Mouse (Mus musculus): ENCODE measurements around the gene Bckdk. TPM values are rescaled to one million over a fixed set of nuclear protein-coding genes. Genes with fewer than 3 reads are reported as not detected.

The Bckdk gene
- total RNA-seq (2021), result 10 to 100 TPM; 84.7 to 92.3 TPM
- long read RNA-seq, experiment 1, transcript Bckdk-201 (12 exons, 3,405 nt), result major isoform, 180 of 195 reads
- long read RNA-seq, experiment 1, partial matches to known transcripts, result 8 of 195 reads
- long read RNA-seq, experiment 1, other reads (novel, unspliced or antisense), result 7 of 195 reads
- long read RNA-seq, experiment 2, transcript Bckdk-201 (12 exons, 3,405 nt), result major isoform, 198 of 223 reads
- long read RNA-seq, experiment 2, partial matches to known transcripts, result 15 of 223 reads
- long read RNA-seq, experiment 2, other reads (novel, unspliced or antisense), result 10 of 223 reads

DNA sequence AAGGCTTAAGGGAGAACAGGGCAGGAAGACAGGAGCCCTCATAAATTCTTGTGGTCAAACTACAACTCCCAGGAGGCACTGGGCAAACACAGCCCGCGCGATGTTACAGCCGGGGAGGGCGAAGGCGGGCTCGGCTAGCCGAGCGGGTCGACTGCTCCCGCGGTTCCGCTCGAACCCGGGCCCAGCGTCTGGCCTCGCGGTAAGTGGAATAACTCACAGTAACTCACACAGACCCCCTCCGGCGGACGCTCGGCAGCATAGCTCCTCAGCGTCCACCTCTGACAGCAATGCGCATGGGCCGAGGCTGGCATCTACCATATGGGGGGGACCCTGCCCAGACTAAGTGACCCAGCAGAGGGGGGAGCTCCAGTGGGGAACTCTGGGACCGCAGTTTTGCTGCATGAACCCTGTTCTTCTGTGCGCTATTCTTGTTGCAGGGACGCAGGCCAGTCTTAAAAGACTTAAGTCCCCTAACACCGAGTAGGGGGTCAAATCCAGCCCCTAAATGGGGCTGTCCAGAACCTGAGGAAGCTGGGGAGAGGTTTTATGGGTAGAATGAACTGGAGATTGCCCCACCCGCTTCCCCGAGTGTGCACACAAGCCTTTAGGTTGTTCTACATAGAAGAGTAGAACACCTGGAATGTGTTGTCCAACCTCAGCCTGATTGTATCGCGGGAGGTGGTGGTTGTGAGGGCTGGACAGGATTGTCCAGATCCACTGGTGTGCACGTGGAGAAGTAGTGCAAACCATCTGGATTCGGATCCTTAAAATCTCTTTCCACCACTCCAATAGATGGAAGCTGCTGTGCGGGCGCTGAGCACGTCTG lies at the start of gene Bckdk:
Gene Bckdk, plus strand, starts transcription at position 112 of the 826 bp plus-strand sequence.
- DNase-seq (ENCODE audit: low spot score in 2 of 2), result peak; percentile 70 to 78

DNA sequence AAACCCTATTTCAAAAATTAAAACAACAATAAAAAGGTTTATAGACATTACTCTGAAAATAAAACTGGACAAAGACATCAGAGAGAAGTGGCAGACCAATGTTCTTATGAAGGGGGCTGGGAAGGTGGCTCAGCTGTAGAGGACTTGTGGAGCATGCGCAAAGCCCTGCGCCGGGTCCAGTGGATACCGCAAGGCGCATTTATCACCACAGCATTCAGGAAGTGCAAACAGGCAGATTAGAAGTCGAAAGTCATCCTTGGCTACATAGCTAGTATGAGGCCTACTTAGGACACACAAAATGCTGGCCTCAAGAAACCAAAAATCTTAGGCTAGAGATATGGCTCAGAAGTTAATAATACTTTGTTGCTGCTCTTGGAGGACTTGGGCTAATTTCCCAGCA lies 45.6 kb upstream of the Bckdk start:
- no peak for DNase-seq (ENCODE audit: low spot score in 2 of 2)

DNA sequence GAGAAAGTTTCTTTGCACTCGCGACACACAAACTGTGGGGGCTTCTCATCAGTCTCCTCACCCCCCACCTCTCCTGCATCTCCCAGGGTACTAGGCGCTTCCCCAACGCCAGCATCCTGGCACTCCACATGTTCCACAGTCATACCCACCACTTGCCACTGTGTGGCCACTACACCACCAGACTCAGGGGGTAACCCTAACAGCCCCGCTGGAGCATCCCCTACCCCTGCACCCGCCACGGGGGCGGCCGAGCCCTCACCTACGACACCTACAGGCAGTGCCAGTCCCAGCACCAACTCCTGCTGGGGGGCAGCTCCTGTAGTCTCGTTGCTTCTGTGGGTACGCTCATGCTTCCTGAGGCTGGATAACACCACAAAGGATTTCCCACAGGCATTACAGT lies 37.4 kb upstream of the Bckdk start:
- DNase-seq (ENCODE audit: low spot score in 2 of 2), result no peak

DNA sequence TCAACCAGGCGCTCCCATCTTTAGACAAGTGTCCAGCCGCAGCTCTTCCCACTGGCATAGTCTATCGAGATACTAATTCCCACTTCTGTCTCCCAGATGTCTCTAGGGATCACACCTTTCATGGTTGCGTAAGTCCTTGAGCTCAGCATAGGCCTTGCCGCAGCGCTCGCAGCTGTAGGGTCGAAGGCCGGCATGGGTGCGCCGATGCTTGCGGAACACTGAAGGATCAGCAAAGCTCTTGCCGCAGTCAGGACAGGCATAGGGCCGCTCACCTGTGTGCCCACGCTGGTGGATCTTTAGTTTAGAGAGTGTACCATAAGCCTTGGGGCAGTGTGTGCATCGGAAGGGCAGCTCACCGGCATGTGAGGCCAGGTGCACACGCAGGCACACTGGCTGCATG lies 36.2 kb upstream of the Bckdk start:
- DNase-seq (ENCODE audit: low spot score in 2 of 2), result no peak

DNA sequence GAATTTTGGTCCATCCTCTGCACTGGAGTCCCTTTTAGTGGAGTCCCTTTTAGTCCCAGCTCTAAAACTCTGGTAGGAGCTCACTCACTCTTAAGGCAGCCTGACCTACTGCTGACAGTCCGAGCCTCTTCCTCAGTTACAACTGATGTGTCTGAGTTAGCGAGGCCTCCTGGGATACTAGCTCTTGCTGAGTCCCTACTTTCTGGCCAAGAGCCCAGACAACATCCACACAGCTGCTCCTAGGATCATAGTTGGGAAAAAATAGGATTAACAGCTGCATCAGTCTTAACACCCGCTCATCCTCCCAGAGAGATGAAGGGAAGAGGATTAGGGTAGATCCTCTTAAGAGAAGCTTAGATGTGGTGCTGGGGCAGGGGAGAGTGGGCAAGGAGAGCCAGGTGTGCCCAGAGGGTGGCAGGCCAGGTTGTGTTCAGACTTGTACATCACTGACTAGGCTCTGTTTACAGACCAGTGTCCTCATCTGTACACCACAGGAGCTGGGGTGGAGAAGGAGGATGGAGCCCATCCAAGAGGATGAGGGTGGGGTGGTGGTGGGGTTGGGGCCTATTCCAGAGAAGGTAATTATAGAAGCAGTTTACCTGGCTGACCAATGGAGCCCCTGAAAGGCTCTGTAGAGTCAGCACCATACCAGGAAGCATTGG lies 34.6 kb upstream of the Bckdk start:
- DNase-seq (ENCODE audit: low spot score in 2 of 2), result peak in 1 of 2 experiments; percentile 58

DNA sequence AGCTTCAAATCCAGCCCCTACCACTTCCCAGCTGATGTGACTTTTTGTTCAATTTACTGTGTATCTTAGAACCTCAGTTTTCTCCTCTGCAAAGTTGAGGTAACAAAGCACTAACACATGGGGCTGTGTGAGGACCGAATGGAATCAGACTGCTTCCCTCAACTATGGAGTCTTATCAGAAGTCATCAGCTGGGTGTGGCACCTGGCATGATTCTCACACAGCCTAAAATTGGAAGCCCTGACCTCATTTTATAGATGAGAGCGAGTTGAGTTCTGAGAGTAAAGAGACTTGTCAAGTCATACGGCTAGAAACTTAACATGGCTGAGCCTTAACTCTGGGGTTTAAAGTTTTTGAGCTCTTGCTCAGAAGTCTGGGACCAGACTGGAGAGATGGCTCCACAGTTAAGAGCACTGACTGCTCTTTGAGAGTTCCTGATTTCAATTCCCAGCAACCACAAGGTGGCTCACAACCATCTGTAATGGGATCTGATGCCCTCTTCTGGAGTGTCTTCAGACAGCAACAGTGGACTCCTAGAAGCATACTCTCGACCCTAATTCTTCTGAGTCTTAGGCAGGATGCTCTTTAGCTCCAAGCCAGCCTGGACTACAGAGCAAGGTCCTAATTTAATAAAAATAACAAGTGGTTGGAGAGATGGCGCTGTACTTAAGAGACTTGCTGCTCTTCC lies 33.6 kb upstream of the Bckdk start:
- DNase-seq (ENCODE audit: low spot score in 2 of 2), result no peak

DNA sequence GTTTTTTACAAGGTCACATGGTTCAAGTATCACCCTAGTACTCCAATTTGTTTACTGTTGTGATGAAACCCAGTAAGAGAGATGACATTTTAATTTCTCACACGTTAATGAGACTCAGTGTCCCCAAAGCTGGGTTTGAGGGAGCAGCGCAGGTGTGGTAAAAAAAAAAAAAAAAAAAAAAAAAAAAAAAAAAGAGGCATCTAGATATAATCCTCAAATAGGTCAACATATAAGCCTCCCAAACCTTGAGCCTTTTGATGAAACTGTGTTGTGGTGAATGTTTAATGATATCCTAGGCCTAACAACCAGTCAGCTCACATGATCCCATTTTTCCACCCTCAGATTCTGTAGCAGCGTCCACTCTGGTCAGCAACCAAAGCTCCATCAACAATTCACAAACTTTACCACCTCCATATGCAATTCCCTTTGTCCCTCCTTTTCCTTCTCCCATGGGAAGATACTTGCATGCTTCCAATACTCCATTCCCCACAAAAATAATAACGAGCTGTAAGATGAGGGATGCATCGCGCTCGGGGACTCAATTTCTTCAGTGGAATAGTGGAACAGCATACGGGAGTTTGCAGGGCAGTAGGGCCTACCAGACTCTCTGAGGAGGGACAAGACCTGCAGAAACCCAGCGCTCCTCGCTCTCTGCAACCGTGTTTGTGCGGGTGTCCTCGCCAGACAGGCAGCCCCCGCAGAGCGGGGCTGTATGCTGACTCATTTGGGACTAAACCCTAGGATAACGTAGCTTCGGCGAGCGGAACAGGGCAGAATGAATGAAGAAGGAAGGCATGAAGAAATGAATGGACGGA lies 28.9 kb upstream of the Bckdk start:
- no peak for DNase-seq (ENCODE audit: low spot score in 2 of 2)

DNA sequence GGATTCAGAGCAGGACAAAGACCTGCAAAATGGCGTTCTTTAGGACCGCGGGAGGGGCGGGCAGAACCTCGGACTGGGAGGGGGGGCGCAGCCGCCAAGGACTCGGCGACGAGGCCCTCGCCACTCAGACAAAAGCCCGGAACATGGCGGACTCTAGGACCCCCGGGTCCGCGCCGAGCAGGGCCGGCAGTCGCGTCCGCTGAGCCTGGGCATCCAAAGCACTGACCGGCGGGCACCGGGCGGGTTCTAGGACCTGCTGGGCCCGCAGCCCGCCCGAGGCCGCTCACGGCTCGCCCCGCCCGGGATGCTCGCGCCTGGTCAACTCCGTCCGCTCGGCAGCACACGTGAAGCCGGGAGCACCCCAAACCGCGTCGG lies 28.3 kb upstream of the Bckdk start:
- peak; percentile 88 to 94 for DNase-seq (ENCODE audit: low spot score in 2 of 2)

DNA sequence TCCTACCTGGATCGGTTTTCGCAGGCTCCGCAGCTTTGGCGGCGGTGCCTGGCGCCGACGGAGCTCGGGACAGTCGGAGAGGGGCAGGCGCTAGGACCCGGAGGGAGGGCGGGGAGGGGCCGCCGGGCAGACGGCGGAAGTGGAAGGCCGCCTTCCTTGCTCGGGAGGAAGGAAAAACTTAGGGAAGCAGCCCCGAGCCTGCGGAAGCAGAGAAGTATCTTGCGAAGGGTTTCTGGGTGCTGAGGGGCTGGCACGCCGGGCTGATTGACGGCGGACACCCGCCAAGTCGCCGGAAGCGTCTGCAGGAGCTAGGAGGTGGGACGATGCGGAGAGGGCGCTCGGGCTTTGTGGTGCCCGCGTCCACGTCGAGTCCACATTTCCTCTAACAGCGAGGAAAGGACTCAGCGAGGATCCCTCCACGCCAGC lies 27.8 kb upstream of the Bckdk start, which contains the start of gene Zfp646:
Gene Zfp646, plus strand, starts transcription at position 181 of the 426 bp plus-strand sequence.
- peak in 1 of 2 experiments; percentile 83 for DNase-seq (ENCODE audit: low spot score in 2 of 2)

DNA sequence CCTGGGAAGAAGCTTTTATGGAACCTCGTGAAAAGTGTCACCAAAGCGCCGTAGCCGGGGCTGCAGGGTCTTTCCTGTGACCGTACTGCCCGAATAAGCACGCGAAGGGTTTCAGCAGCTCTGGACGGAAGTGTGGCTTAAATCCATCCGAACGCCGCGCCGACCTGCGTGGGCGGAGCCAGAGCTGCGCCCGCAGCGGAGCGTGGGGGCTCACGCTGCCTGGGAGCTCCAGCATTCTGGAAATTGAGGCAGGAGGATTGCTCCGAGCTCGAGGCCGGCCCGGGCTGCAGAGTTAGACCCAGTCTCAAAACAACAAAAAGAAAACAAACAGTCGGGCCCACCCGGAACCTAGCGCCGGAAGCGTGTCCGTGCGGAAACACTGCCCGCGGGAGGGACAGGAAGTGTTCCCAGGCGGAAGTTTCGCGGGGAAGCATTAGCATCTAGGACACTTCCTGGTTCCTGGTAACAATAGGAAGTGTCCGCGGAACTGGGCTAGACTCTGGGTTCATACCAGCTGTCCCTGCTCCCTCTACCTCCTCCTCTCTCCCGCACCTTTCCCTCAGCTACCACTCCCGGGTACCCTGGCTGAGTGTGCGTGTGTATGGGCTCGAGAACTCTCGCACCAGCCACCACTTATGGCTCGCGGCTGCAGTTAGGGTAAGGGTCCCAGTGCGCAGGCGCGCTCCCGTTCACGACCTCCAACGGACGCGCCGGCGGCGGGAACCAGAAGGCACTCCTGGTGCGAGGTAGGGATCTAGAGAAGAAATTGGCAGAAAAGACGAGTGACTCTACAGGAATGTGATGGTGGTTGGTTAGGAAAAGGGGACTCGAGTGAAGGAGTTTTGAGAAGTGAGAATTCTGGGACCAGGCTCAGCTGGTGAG lies 27.2 kb upstream of the Bckdk start, which contains the start of gene Zfp668:
Gene Zfp668, minus strand, starts transcription at position 362 of the 882 bp plus-strand sequence.
- peak; percentile 82 to 93 for DNase-seq (ENCODE audit: low spot score in 2 of 2)

DNA sequence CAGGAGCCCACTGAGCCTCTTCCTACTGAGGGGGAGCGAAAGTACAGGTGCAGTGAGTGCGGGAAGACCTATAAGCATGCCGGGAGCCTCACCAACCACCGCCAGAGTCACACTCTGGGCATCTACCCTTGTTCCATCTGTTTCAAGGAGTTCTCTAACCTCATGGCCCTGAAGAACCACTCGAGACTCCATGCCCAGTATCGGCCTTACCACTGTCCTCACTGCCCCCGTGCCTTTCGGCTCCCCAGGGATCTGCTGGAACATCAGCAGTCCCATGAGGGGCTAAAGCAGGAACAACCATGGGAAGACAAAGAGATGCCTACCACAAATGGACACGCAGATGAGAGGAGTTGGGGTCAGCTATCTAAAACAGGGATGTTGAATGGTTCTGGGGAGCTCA lies 24.6 kb upstream of the Bckdk start:
- DNase-seq (ENCODE audit: low spot score in 2 of 2), result no peak

DNA sequence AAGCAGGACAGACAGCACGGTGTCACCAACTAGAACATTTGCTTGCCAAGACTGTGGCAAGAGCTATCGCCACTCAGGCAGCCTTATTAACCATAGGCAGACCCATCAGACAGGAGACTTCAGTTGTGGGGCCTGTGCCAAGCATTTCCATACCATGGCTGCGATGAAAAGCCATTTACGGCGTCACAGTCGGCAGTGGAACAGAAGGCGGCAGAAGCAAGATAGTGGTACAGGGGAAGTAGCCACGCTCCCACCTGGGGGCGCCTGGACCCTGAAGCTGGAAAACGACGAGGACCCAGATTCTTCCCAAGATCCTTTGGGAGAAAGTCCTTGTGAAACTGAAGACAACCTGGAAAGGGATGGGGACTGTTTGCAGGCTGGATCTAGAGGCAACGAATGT lies 23.5 kb upstream of the Bckdk start:
- DNase-seq (ENCODE audit: low spot score in 2 of 2), result no peak

DNA sequence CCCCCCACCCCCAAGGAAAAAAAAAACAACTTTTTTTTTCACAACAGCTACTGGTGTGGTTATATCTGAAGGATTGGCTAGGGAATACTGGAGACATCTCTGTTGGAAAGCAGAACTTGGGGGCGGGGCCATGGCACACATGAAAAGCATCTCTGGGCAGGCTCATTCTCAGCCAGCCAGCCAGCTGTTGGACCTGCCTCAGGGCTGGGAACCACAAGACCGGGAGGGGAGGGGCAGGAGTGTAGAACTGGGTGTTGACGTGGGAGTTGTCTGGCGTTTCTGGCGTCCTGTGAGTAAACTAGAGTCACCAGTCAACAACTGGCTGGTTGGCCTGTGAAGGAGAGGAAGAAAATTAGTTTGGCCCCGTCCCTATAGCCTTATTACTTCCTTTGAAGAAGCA lies 17.9 kb upstream of the Bckdk start:
- peak in 1 of 2 experiments; percentile 60 for DNase-seq (ENCODE audit: low spot score in 2 of 2)

DNA sequence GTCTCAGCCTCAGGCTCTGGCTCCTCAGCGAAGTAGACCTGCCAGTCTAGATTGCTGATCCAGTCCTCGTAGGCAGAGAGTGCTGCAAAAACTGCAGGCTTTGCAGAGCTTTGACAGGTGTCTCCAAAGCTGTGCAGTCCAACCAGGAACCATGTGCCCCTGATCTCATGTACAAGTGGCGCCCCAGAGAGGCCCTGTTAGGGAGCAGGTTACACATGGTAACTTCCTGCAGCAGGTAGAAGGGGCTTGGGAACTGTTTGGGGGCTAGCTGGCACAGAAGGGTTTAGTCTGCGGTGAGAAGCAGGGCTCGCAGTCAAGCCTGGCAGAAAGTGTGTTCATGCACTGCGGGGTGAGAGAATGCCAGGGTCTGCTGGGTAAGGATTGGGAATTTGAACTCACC lies 17.3 kb upstream of the Bckdk start:
- DNase-seq (ENCODE audit: low spot score in 2 of 2), result no peak

DNA sequence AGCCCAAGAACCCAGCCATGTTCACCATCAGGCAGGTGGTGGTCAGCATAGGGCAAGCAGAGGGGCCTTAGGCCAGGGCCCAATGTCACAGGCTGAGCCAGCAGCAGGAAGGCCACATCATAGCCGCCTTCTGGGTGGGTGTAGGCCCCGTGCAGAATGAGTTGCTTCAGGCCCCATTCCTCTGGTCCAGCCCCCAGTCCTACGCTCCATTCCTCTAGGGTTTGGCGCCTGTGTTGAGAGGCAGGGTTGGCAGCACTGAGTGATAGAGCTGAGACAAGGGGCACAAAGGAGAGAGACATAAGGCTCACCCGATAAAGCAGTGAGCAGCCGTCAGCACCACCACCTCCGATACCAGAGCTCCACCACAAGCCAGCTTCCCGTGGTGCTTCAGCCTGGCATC lies 16.7 kb upstream of the Bckdk start:
- no peak for DNase-seq (ENCODE audit: low spot score in 2 of 2)

DNA sequence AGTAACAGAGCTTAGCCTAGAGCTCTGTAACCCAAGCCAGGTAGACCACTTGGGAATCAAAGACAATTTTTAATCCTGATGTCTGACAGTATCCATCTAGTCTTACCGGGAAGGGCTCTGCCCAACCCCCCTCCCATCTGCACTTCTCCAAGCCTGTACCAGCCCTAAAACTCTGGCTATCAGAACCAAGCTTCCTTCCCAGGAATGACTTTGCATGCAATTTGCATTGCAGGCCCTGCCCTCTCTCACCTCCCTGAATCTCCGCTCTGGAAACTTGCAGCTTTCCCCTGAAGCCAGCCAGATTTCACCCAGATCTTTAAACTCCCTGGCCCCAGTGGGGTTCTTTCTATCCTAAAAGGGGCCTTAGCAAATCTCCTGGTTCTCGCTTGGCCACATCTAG lies 16.1 kb upstream of the Bckdk start:
- DNase-seq (ENCODE audit: low spot score in 2 of 2), result no peak

DNA sequence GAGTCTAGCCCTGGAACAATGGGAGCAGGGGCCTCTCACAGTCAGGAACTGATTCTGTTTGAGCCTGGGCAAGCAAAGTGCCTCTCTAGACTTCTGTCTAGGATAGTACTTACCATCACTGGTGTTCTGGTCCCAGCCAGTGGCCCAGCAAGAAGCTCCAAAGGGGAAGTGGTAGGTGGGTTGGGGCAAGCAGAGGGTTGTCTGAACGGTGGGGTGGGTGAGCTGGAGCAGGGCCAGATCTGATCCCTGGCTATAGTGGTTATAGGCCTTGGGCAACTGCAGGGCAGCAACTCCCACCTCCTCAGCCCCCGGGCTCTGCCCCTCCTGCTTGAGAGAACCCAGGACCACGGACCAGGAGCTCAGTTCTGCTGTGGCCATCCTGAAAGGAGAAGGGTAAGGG lies 15.1 kb upstream of the Bckdk start:
- DNase-seq (ENCODE audit: low spot score in 2 of 2), result no peak

DNA sequence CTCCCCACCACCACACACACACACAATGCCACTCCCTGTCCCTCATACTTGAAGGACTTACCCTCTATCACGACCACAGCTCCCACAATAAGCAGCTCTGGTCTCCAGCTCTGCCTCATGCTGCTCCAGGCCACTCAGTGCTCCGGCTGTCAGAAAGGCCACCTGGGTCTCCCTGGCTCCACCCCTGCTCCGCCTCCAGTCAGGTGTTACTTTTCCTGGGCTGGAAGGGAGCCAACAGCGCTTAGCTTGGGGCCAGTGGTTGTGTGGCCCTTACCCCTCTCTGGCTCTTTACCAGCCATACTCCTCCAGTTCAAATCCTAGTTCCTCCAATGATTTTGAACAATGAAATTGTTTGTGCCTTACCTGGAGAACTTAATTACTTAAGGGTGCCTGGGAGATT lies 13.1 kb upstream of the Bckdk start, which contains the start of gene Prss53:
Gene Prss53, minus strand, starts transcription at position 173 of the 400 bp plus-strand sequence.
- DNase-seq (ENCODE audit: low spot score in 2 of 2), result no peak

DNA sequence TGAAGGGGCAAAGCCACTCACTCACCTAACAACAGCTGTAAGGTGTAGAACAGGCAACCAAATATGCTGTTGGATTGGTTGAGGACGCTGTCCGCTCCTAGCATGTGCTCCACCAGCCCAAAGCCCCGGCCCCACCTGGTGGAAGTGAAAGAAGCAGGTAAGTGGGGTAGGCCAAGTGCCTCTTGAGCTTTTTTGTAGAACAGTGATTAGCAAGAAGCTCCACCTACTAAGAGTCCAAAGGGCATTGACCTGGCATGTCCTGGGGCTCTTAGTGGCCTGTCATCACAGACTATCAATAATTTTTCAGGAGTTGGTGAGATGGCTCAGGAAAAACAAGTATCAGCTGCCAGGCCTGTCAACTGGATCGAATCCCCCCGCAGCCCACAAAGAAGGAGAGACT lies 9.4 kb upstream of the Bckdk start:
- no peak for DNase-seq (ENCODE audit: low spot score in 2 of 2)

Data from gastrocnemius, postnatal 4 days (tissue).